Mouse (Mus musculus) right cerebral cortex, postnatal 25 days (tissue): ENCODE measurements around the gene Cped1.

Experiments used
- DNase-seq: peaks from one replicate; pipeline ENCODE4 v3.0.0; 2022

The Cped1 gene

DNA sequence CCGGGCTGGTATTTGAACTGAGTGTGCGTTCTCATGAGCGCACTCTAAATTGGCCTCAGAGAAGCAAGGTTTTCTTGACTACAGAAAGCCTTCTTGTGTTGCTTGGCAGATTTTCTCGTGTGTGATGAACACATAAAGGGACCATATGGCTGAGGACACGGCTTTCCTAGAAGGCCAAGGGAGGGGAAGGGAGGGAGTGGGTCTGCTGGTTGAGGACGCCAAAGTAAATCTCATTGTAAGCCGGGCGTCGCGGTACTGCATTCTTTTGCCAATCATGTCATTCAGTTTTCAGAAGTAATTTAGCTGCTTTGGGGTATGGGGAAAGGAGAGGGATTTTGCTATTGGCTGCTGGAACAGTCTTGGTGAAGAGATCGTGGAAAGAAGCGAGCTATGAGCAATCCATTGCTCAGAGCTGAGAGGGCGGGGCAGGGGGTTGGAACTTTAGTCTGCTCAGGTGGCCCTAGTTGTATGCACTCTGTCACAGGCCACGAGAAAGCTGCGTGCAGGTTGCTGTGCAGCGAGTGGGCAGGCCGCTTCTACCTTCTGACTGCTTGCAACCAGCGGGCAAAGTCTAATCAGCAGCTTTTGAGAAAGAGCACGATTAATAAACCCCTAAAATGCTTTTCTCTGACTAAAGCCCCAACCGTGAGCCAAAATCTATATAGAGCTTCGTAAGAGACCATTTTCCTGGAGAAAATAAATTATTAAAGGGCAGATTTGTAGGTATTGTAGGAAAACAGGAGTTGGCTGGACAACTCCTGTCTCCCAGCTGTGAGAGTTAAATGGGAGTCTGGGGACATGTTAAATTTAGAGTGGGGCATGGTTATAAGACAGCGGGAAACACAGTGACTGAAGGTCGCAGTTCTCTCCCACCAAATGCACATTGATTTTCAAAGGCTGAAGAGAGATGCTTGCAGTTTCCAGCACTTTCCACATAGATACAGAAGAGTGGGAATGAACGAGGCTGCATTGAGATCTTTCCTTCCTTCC, 203.9 kb downstream of the Cped1 start:
- peak; percentile 7 for DNase-seq

- DNase-seq = no peak
These were observed 212.9 kb downstream of the Cped1 start for GRCm38 (mm10) chr6:22198603-22199002.

DNA sequence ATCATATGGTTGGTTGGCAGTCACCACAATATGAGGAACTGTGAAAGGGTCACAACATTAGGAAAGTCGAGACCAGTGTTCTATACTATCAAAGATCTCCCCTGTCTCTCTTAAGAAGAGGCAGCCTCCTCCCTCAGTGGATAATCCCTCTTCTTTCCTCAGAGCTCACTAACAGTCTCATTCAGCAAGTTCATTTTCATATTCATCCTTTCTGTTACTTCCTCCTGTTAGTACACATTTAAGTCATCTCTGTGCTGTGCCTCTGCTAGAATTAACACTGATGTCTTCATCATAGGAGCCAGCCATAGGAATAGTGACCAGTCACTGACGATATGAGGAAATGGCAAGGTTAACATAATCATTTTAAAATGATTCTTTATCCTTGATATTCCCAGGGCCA, 213.8 kb downstream of the Cped1 start:
- DNase-seq = no peak

DNA sequence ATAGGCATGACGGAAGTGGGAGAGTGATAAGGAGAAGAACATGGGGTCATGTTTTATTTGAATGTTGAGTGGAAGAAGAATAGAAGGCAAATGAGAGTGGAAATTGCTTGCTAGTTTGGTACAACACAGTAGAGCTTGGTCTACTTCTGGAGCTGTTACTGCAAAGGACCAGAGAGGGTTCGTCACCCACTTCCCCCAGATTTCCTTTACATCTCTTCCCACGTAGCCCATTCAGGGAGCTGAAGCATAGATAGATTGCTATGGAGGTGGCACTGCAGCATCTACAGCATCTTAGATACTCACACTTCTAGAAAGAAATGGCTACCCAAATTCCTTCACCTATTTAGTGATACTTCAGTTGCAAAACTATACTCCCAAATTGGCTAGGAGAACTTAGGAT, 214.4 kb downstream of the Cped1 start:
- no peak for DNase-seq

GRCm38 (mm10) chr6:22201879-22202278, 216.2 kb downstream of the Cped1 start:
- DNase-seq = no peak

GRCm38 (mm10) chr6:22205030-22205750, 219.5 kb downstream of the Cped1 start:
- DNase-seq = no peak

DNA sequence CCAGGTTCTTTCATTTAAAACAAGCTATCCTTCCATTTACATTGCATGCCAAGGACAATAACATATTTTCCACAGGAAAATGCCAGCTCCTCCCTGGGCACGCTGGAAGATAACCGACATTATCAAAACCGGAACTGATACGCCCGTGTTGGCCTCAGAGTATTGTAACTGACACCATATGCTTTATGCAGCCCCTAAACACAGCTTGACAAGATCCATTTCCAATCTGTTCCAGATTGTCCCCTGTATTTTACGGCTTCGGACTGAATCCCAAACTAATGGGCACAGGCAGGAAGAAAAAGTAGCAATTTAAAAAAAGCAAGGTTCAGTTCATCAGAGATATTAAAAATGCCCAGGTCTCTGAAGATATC, 220.0 kb downstream of the Cped1 start:
- no peak for DNase-seq

GRCm38 (mm10) chr6:22206179-22206578, 220.5 kb downstream of the Cped1 start:
- peak; percentile 4 for DNase-seq

DNA sequence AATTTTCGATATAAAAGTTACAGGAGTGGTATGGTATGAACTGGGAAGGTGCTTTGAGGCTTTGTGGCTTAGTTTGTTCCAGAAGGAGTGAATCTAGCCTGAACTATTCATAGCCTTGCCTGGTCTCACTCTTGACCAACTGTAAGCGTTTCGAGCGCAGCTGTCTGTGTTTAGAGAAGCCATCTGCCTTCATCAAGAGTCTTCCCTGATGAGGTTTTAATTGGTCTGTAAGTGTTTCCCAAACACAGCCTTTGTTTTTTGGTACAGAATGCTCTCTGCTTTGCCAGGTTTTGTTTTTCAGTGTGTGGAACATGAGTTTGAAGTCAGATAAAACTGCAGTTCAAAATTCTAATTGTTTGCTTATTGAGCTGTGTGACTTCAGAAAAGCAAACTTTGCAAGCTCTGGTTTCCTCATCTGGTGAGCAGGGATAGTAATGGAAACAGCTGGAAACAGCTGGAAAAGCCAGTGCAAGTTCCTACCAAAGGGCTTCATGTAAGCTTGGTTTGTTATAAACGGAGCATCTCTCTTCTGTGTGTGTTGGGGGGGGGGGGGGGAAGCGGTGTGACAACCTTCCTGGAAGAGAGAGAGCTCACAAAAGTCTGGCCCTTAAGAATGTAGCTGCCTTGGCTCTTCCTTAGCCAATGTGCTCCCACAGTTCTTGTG, 221.0 kb downstream of the Cped1 start:
- DNase-seq = no peak

- no peak for DNase-seq
These were observed 226.4 kb downstream of the Cped1 start for GRCm38 (mm10) chr6:22212158-22212557.

GRCm38 (mm10) chr6:22213187-22213586, 227.5 kb downstream of the Cped1 start:
- DNase-seq = no peak

DNA sequence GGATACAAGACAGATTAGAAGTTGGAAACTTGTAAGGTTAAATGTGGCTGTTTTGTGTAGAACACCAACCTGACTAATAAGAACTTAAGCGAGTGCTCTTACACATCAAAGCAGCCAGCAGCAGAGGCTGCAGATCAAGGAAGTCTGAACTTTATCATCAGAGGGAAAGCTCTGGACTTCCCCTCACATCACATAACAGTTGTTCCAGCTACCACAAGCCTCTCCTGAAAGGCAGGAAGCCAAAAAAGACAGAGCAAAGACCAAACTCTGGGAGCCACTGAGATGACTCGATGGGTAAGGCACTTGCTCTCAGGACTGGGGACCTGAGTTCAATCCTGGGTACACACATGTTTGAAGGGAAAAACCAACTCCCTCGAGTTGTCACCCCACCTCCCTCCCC, 228.1 kb downstream of the Cped1 start:
- no peak for DNase-seq

DNA sequence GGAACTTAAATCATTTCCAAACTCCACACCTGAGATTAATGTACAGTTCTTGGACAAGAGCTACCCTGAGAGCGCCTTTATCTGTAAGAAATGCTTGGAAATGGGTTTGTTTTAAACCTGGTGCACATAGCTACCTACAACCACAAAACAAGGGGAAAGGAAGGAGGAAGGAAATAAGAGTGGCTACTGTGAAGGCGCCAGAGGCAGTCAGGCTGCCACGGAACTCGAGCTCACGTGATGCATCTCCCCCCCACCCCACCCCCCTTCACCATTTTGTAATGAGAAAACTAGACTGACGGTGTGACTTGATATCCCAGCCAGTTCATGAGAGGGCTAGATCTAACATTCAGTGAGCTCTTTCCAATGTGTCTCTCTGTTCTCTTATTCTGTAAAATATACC, 228.9 kb downstream of the Cped1 start:
- DNase-seq = no peak

GRCm38 (mm10) chr6:22216276-22216973, 230.7 kb downstream of the Cped1 start:
- no peak for DNase-seq

DNA sequence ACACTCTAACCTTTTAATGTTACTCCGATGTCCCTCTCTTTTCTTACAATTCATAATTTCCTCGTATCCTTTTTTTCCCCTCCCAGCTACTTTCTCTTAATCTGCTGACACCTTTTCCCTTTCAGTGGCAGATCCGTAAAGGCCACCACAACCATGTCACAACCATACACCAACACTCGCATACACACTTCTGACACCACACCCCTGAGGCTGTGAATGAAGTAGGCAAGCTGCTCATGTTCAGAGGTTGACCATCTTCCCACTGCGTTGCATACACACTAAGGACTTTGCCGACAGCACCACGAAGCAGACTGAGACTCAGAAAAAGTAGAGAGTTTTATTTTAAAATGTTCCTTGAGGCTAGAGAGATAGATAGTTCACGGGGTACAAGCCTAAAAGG, 235.4 kb downstream of the Cped1 start:
- DNase-seq = no peak

- DNase-seq = no peak
These were observed 236.4 kb downstream of the Cped1 start for GRCm38 (mm10) chr6:22222087-22222486.

DNA sequence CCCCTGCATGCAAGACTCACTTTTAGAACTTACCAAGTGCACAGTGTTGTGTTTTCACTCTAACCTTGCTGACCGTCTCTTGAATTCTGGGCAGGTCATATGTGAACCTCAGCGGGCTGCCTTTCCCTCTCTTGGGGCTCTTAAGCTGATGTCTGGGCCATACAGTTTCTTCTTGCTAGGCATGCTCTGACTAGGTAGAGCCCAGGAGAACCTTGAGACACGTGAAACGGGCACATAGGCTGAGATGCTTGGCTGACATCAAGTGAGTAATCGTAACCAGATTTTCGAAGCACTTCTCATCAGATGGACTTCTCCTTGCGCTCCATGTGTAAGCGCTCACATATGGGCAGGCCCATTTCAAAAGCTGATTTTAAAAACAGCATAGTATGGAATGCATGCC, 237.2 kb downstream of the Cped1 start:
- DNase-seq = no peak

GRCm38 (mm10) chr6:22224351-22224750, 238.6 kb downstream of the Cped1 start:
- DNase-seq = no peak

DNA sequence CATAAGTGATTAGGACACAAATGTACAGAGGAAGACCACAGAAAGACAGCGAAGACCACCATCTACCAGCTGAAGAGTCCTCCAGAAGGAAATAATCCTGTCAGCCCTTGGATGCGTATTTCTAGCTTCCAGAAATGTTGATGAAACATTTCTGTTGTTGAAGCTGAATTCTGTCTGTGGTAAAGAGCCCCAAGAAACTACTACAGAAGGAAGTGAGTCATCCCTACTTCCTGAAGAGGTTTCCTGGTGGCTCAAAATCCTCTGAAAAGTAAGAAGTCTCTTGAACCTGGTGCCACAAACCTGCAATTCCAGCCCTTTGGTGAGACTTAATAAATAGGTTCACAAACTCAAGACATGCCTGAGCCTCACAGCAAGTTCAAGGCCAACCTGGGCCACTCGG, 245.5 kb downstream of the Cped1 start:
- no peak for DNase-seq

DNA sequence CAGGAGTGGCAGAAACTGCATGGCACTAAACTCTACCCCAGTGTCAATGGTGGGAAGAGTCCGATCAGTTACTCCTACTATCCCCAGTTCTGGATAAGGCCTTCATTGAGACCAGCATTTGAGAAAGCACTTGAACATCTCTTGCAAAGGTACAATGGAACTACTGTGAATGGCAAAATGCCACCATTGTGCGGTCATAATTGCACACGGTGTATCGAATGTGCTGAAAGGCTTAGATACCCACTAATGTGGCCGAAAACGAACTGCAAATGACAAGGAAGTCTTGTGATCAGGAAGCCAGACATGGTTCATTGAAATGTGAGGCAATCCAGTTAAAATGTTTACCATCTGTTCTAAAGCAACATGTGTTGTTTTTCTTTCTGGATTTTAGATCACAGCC, 247.8 kb downstream of the Cped1 start:
- no peak for DNase-seq

GRCm38 (mm10) chr6:22235133-22235532, 249.4 kb downstream of the Cped1 start:
- no peak for DNase-seq

DNA sequence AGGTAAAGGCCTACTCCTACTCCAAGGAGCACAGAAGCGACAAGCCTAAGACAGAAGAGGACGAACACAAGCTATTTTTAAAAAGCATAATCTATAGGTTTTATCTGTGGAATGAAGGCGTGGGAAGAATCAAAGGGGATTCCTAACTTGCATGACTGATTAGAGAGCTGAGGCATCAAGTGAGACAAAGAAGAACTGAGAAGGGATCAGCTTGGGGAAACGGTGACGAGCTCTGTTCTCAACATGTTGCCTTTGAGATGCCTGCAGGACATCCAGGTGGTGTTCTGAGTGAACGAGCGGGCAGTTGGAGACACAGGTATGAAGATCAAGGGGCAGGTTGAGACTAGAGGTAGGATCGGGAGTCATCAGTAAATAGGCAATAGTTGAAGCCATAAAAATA, 257.6 kb downstream of the Cped1 start:
- no peak for DNase-seq

GRCm38 (mm10) chr6:22246696-22247095, 261.0 kb downstream of the Cped1 start:
- no peak for DNase-seq
